ENCODE assay signal across 12 mouse cellular contexts in the genomic region with DNA sequence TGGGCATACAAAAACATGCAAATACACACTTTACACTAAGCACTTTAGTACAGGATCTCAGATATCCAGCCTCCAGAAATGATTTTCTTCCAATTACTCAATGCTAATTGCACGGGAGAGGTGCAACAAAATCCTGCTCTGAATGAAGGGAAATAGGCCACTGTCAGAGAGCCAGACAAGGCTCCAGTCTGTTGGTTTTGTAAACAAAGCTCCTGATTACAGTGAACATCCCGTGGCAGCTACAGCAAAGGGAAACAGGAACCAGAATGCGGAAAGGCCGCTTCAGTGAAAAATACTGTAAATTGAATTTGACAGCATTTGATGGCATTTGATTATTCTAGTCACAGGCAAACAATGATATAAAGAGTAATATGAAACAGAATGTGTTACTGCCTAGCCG.
DNase-seq lines count a peak whose midpoint lies in the region; ATAC-seq and TF ChIP-seq lines count a peak whose summit lies in the region.
"Had no signal": no experiment of that assay in that cellular context is flagged by ENCODE, and none has a peak within 500 bp of the region (broad histone marks: within the 10 kb centered on the region; RNA-seq: fewer than 3 reads in every experiment).

No protein-coding gene starts in this region.

- no peak for ATAC-seq in forebrain, embryonic 14.5 days
- no peak for ATAC-seq in forebrain, embryonic 12.5 days (ENCODE audit: low FRiP score)
- ATAC-seq in intestine, embryonic 14.5 days (replicated peaks; ENCODE audit: low FRiP score, low TSS enrichment, low read depth) = no peak
- ATAC-seq in intestine, embryonic 16.5 days = no peak
- peak; percentile 44; the same call in 1 of the 2 replicates for ATAC-seq in lung, postnatal 0 days

- H3K4me2 ChIP-seq in forebrain, embryonic 14.5 days (ENCODE audit: low read length) = no peak overlapping the region
- H3K4me2 ChIP-seq in forebrain, embryonic 12.5 days = no peak overlapping the region
- H3K4me2 ChIP-seq in intestine, embryonic 14.5 days (ENCODE audit: low read length) = peak overlapping the region; percentile 15; the same call in 1 of the 2 replicates
- H3K4me2 ChIP-seq in intestine, embryonic 16.5 days (ENCODE audit: low read depth, low read length) = no peak overlapping the region
- H3K4me2 ChIP-seq in lung, postnatal 0 days (replicated peaks; ENCODE audit: low read depth, low read length) = peak overlapping the region; percentile 42
- H3K4me2 ChIP-seq: limb, embryonic 15.5 days; neural tube, embryonic 12.5 days had no signal

- no peak for TF ChIP-seq CTCF in lung, postnatal 0 days (IDR thresholded peaks at IDR 0.05)

- H3K4me1 ChIP-seq in forebrain, embryonic 14.5 days (ENCODE audit: control insufficient read depth, insufficient read depth, low read length) = no peaks in the 10 kb centered on the region
- no peaks in the 10 kb centered on the region; the same call in 1 of the 2 replicates for H3K4me1 ChIP-seq in forebrain, embryonic 12.5 days
- 0 out of 2 replicates have a peak, but pooled peaks cover 4% of the 10 kb centered on the region for H3K4me1 ChIP-seq in intestine, embryonic 14.5 days (replicated peaks; ENCODE audit: control insufficient read depth, insufficient read depth, low read length)
- no peaks in the 10 kb centered on the region for H3K4me1 ChIP-seq in intestine, embryonic 16.5 days (ENCODE audit: control insufficient read depth, insufficient read depth, low read length)
- H3K4me1 ChIP-seq in lung, postnatal 0 days (ENCODE audit: insufficient read depth, low read depth, low read length) = no peaks in the 10 kb centered on the region
- H3K4me1 ChIP-seq: limb, embryonic 15.5 days; neural tube, embryonic 12.5 days had no signal

- no peaks in the 10 kb centered on the region for H3K27me3 ChIP-seq in forebrain, embryonic 14.5 days (replicated peaks; ENCODE audit: control insufficient read depth, insufficient read depth, low read length)
- H3K27me3 ChIP-seq in forebrain, embryonic 12.5 days = no peaks in the 10 kb centered on the region
- no peaks in the 10 kb centered on the region for H3K27me3 ChIP-seq in intestine, embryonic 14.5 days (replicated peaks; ENCODE audit: control insufficient read depth, insufficient read depth, low read length)
- H3K27me3 ChIP-seq in intestine, embryonic 16.5 days (replicated peaks; ENCODE audit: control insufficient read depth, insufficient read depth, low read length) = no peaks in the 10 kb centered on the region
- no peaks in the 10 kb centered on the region for H3K27me3 ChIP-seq in lung, postnatal 0 days (replicated peaks; ENCODE audit: insufficient read depth, low read length)
- H3K27me3 ChIP-seq: limb, embryonic 15.5 days; neural tube, embryonic 12.5 days had no signal

- H3K9ac ChIP-seq in forebrain, embryonic 14.5 days (ENCODE audit: low read length) = no peak overlapping the region
- H3K9ac ChIP-seq in forebrain, embryonic 12.5 days = no peak overlapping the region
- no peak overlapping the region for H3K9ac ChIP-seq in intestine, embryonic 14.5 days (ENCODE audit: low read length)
- no peak overlapping the region for H3K9ac ChIP-seq in intestine, embryonic 16.5 days (ENCODE audit: low read depth, low read length)
- H3K9ac ChIP-seq in lung, postnatal 0 days (replicated peaks; ENCODE audit: low read depth) = no peak overlapping the region
- H3K9ac ChIP-seq: limb, embryonic 15.5 days; neural tube, embryonic 12.5 days had no signal

- 31% methylated on average over 5 of the region's 5 CpGs for WGBS in forebrain, embryonic 14.5 days
- 63% methylated on average over 5 of the region's 5 CpGs for WGBS in forebrain, embryonic 12.5 days
- WGBS in intestine, embryonic 14.5 days = 34% methylated on average over 5 of the region's 5 CpGs
- WGBS in intestine, embryonic 16.5 days = 37% methylated on average over 5 of the region's 5 CpGs
- 25% methylated on average over 5 of the region's 5 CpGs for WGBS in lung, postnatal 0 days

- peak; percentile 60 for DNase-seq in forebrain, embryonic 14.5 days (ENCODE audit: low spot score)
- DNase-seq in intestine, embryonic 14.5 days (ENCODE audit: low spot score) = no peak
- peak; percentile 61 for DNase-seq in Muller cell, postnatal 12 days (ENCODE audit: inconsistent ontology term)
- peak; percentile 17 for DNase-seq in lung, postnatal 0 days (ENCODE audit: low spot score)
- DNase-seq in left cerebral cortex, adult 18-20 months (ENCODE audit: low spot score in 2 of 2) = no peak
- DNase-seq in left cerebral cortex, adult 11 months (ENCODE audit: low spot score) = no peak
- DNase-seq: gastrocnemius, postnatal 36 days; right cerebral cortex, postnatal 4 days had no signal

- H3K4me3 ChIP-seq in forebrain, embryonic 14.5 days (ENCODE audit: low read depth, low read length) = no peak overlapping the region
- H3K4me3 ChIP-seq in forebrain, embryonic 12.5 days (replicated peaks) = no peak overlapping the region
- no peak overlapping the region for H3K4me3 ChIP-seq in intestine, embryonic 14.5 days (ENCODE audit: low read depth, low read length)
- H3K4me3 ChIP-seq in intestine, embryonic 16.5 days (ENCODE audit: low read length) = no peak overlapping the region
- peak overlapping the region; percentile 17; the same call in 1 of the 2 replicates for H3K4me3 ChIP-seq in lung, postnatal 0 days (ENCODE audit: low read depth, low read length)
- H3K4me3 ChIP-seq: limb, embryonic 15.5 days; neural tube, embryonic 12.5 days had no signal

- no peak overlapping the region for H3K27ac ChIP-seq in forebrain, embryonic 14.5 days (ENCODE audit: low read depth, low read length)
- no peak overlapping the region for H3K27ac ChIP-seq in forebrain, embryonic 12.5 days
- no peak overlapping the region for H3K27ac ChIP-seq in intestine, embryonic 14.5 days (ENCODE audit: low read depth)
- no peak overlapping the region for H3K27ac ChIP-seq in intestine, embryonic 16.5 days (ENCODE audit: low read length)
- H3K27ac ChIP-seq in lung, postnatal 0 days (ENCODE audit: low read length) = no peak overlapping the region
- H3K27ac ChIP-seq: limb, embryonic 15.5 days; neural tube, embryonic 12.5 days had no signal

- no peak for TF ChIP-seq EP300 in lung, postnatal 0 days (IDR thresholded peaks at IDR 0.05)

- H3K36me3 ChIP-seq in forebrain, embryonic 14.5 days (ENCODE audit: control insufficient read depth, insufficient read depth, low read length) = no peaks in the 10 kb centered on the region
- H3K36me3 ChIP-seq in forebrain, embryonic 12.5 days (replicated peaks) = no peaks in the 10 kb centered on the region
- H3K36me3 ChIP-seq in intestine, embryonic 14.5 days (ENCODE audit: control insufficient read depth, insufficient read depth, low read length) = no peaks in the 10 kb centered on the region
- no peaks in the 10 kb centered on the region for H3K36me3 ChIP-seq in intestine, embryonic 16.5 days (ENCODE audit: control insufficient read depth, insufficient read depth, low read length)
- no peaks in the 10 kb centered on the region for H3K36me3 ChIP-seq in lung, postnatal 0 days (ENCODE audit: insufficient read depth, low read length)
- H3K36me3 ChIP-seq: limb, embryonic 15.5 days; neural tube, embryonic 12.5 days had no signal

- H3K9me3 ChIP-seq in forebrain, embryonic 14.5 days (replicated peaks; ENCODE audit: control insufficient read depth, low read length) = no peaks in the 10 kb centered on the region
- H3K9me3 ChIP-seq in forebrain, embryonic 12.5 days = no peaks in the 10 kb centered on the region
- no peaks in the 10 kb centered on the region for H3K9me3 ChIP-seq in intestine, embryonic 14.5 days (ENCODE audit: control insufficient read depth, low read length)
- H3K9me3 ChIP-seq in intestine, embryonic 16.5 days (ENCODE audit: control insufficient read depth, low read length) = no peaks in the 10 kb centered on the region
- no peaks in the 10 kb centered on the region for H3K9me3 ChIP-seq in lung, postnatal 0 days (ENCODE audit: low read length)
- H3K9me3 ChIP-seq: limb, embryonic 15.5 days; neural tube, embryonic 12.5 days had no signal

Comparison
In these comparisons a context has a peak if more than half of its experiments do, and no peak if none do; other contexts are left out.
1. H3K4me2 ChIP-seq: peak in intestine, embryonic 14.5 days (single experiment) and lung, postnatal 0 days (single experiment); none in forebrain, embryonic 14.5 days (single experiment), forebrain, embryonic 12.5 days (single experiment) and intestine, embryonic 16.5 days (single experiment).
2. DNase-seq: peak in forebrain, embryonic 14.5 days (single experiment), Muller cell, postnatal 12 days (single experiment) and lung, postnatal 0 days (single experiment); none in intestine, embryonic 14.5 days (single experiment), left cerebral cortex, adult 18-20 months (0 of 2) and left cerebral cortex, adult 11 months (single experiment).